Mouse (Mus musculus): ENCODE data around the gene Acsf3. TPM values are rescaled to one million over a fixed set of nuclear protein-coding genes. Genes with fewer than 3 reads are reported as not detected.

Gene Acsf3
- polyA plus RNA-seq, 1 experiment from 2014 or later: 22.7 TPM

DNA sequence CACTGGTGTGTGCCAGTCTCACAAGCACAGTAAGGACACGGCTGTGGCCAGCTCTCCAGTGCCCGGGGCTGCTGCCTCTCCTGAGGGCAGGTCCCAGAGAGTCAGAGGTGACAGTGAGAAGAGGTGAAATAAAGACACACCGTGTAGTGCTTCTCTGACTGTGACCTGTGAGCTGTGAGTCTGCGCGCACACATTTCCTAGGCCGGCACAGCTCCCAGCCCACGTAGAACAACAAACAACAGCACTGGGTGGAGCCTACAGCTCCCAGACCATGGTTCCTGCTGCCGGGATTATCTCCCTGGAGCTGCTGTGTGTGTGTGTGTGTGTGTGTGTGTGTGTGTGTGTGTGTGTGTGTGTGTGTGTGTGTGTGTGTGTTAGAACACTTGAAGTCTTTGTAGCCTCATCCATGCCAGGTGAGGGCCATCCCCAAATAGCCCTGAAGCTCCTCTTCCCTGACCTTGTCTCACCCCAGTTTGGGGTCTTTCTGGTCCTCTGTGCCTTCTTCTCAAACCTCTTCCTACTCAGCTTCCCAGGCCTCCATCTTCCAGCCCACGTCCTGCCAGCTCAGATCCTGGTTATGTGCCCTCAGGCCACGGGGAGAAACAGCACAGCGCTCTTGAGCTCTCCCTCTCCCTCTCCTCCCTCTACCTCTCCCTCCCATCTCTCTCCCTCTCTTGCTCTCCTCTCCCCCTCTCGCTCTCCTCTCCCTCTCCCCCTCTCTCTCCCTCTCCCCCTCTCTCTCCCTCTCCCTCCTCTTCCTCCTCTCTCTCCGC lies 42.6 kb downstream of the Acsf3 start:
- Histone ChIP-seq H3K4me2 (replicated peaks; ENCODE audit: low read depth, low read length) (no peak overlapping the region), H3K36me3 (ENCODE audit: insufficient read depth, low read length) (no peaks in the 10 kb centered on the region; the same call in 1 of the 2 replicates), H3K4me3 (ENCODE audit: low read length) (no peak overlapping the region), H3K27ac (ENCODE audit: low read length) (no peak overlapping the region), H3K9ac (replicated peaks; ENCODE audit: low read length) (no peak overlapping the region), H3K27me3 (ENCODE audit: insufficient read depth, low read length) (no peaks in the 10 kb centered on the region), H3K9me3 (ENCODE audit: low read length) (no peaks in the 10 kb centered on the region), H3K4me1 (ENCODE audit: insufficient read depth, low read length) (peaks cover 12% of the 10 kb centered on the region)
- WGBS: 40% methylated on average over 13 of the region's 13 CpGs
- ATAC-seq (ENCODE audit: low FRiP score, low TSS enrichment): no peak

- Histone ChIP-seq H3K4me2 (replicated peaks; ENCODE audit: low read depth, low read length) (no peak overlapping the region), H3K27me3 (ENCODE audit: insufficient read depth, low read length) (no peaks in the 10 kb centered on the region), H3K27ac (ENCODE audit: low read length) (no peak overlapping the region), H3K9me3 (ENCODE audit: low read length) (no peaks in the 10 kb centered on the region), H3K9ac (replicated peaks; ENCODE audit: low read length) (no peak overlapping the region), H3K4me1 (ENCODE audit: insufficient read depth, low read length) (peaks cover 12% of the 10 kb centered on the region), H3K4me3 (ENCODE audit: low read length) (no peak overlapping the region), H3K36me3 (ENCODE audit: insufficient read depth, low read length) (no peaks in the 10 kb centered on the region)
- WGBS: 17% methylated on average over 11 of the region's 11 CpGs
- 0 out of 2 replicates have a peak, but pooled peaks have one; percentile 23 for ATAC-seq (ENCODE audit: low FRiP score, low TSS enrichment)
Measured at GRCm38 (mm10) chr8:122819776-122820175, 44.5 kb downstream of the Acsf3 start.

- H3K27ac ChIP-seq (ENCODE audit: low read length): no peak overlapping the region
- H3K4me2 ChIP-seq (replicated peaks; ENCODE audit: low read depth, low read length): no peak overlapping the region
- H3K4me3 ChIP-seq (ENCODE audit: low read length): no peak overlapping the region
- H3K4me1 ChIP-seq (ENCODE audit: insufficient read depth, low read length): peaks cover 17% of the 10 kb centered on the region
- WGBS: 40% methylated on average over 5 of the region's 5 CpGs
- no peak overlapping the region for H3K9ac ChIP-seq (replicated peaks; ENCODE audit: low read length)
- no peaks in the 10 kb centered on the region for H3K36me3 ChIP-seq (ENCODE audit: insufficient read depth, low read length)
- no peaks in the 10 kb centered on the region for H3K27me3 ChIP-seq (ENCODE audit: insufficient read depth, low read length)
- H3K9me3 ChIP-seq (ENCODE audit: low read length): no peaks in the 10 kb centered on the region
- no peak for ATAC-seq (ENCODE audit: low FRiP score, low TSS enrichment)
Measured at GRCm38 (mm10) chr8:122824571-122824970, 49.3 kb downstream of the Acsf3 start.

- Histone ChIP-seq H3K4me3 (ENCODE audit: low read length) (no peak overlapping the region), H3K27ac (ENCODE audit: low read length) (no peak overlapping the region), H3K27me3 (ENCODE audit: insufficient read depth, low read length) (no peaks in the 10 kb centered on the region), H3K4me2 (replicated peaks; ENCODE audit: low read depth, low read length) (no peak overlapping the region), H3K9me3 (ENCODE audit: low read length) (no peaks in the 10 kb centered on the region), H3K9ac (replicated peaks; ENCODE audit: low read length) (no peak overlapping the region), H3K36me3 (ENCODE audit: insufficient read depth, low read length) (no peaks in the 10 kb centered on the region), H3K4me1 (ENCODE audit: insufficient read depth, low read length) (peaks cover 17% of the 10 kb centered on the region)
- ATAC-seq (ENCODE audit: low FRiP score, low TSS enrichment): no peak
- WGBS: 68% methylated on average over 9 of the region's 9 CpGs
Measured at GRCm38 (mm10) chr8:122824986-122825385, 49.7 kb downstream of the Acsf3 start.

- H3K4me2 ChIP-seq (replicated peaks; ENCODE audit: low read depth, low read length): no peak overlapping the region
- no peak for ATAC-seq (ENCODE audit: low FRiP score, low TSS enrichment)
- 81% methylated on average over 8 of the region's 8 CpGs for WGBS
Measured at GRCm38 (mm10) chr8:122825408-122825807, 50.1 kb downstream of the Acsf3 start.

DNA sequence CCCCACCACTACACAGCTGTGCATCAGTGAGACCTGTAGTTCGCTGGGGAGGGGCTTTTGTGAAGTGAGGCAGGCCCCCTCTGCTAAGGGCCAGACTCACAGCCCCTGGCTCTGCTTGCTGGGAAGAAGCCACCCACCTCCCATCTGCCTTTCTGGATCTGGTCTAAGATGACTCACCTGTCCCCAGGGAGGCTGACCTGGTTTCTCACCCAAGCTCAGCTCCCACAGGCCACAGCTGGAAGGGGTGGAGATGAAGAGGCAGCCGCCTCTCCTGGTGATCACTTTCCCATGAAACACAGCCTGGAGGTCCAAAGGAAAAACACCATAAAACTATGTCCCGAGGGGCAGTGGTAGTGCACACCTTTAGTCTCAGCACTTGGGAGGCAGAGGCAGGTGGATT lies 54.1 kb downstream of the Acsf3 start:
- ATAC-seq (ENCODE audit: low FRiP score, low TSS enrichment): no peak
- Histone ChIP-seq H3K4me2 (replicated peaks; ENCODE audit: low read depth, low read length) (no peak overlapping the region), H3K27ac (ENCODE audit: low read length) (no peak overlapping the region), H3K9me3 (ENCODE audit: low read length) (no peaks in the 10 kb centered on the region), H3K36me3 (ENCODE audit: insufficient read depth, low read length) (no peaks in the 10 kb centered on the region), H3K4me1 (ENCODE audit: insufficient read depth, low read length) (peaks cover 10% of the 10 kb centered on the region), H3K9ac (replicated peaks; ENCODE audit: low read length) (no peak overlapping the region), H3K4me3 (ENCODE audit: low read length) (no peak overlapping the region), H3K27me3 (ENCODE audit: insufficient read depth, low read length) (no peaks in the 10 kb centered on the region)
- 59% methylated on average over 3 of the region's 3 CpGs for WGBS

More at GRCm38 (mm10) chr8:122825408-122825807, 50.1 kb downstream of the Acsf3 start:
- H3K9ac ChIP-seq (replicated peaks; ENCODE audit: low read length): no peak overlapping the region
- no peaks in the 10 kb centered on the region for H3K36me3 ChIP-seq (ENCODE audit: insufficient read depth, low read length)
- no peaks in the 10 kb centered on the region for H3K9me3 ChIP-seq (ENCODE audit: low read length)
- no peak overlapping the region for H3K27ac ChIP-seq (ENCODE audit: low read length)
- no peaks in the 10 kb centered on the region for H3K27me3 ChIP-seq (ENCODE audit: insufficient read depth, low read length)
- no peak overlapping the region for H3K4me3 ChIP-seq (ENCODE audit: low read length)
- peaks cover 17% of the 10 kb centered on the region for H3K4me1 ChIP-seq (ENCODE audit: insufficient read depth, low read length)

GRCm38 (mm10) chr8:122830349-122831061 lies 55.2 kb downstream of the Acsf3 start:
- no peak overlapping the region for H3K9ac ChIP-seq (replicated peaks; ENCODE audit: low read length)
- H3K4me3 ChIP-seq (ENCODE audit: low read length): no peak overlapping the region
- ATAC-seq (ENCODE audit: low FRiP score, low TSS enrichment): peak; percentile 67
- no peaks in the 10 kb centered on the region for H3K27me3 ChIP-seq (ENCODE audit: insufficient read depth, low read length)
- H3K27ac ChIP-seq (ENCODE audit: low read length): no peak overlapping the region
- H3K36me3 ChIP-seq (ENCODE audit: insufficient read depth, low read length): no peaks in the 10 kb centered on the region
- peaks cover 10% of the 10 kb centered on the region for H3K4me1 ChIP-seq (ENCODE audit: insufficient read depth, low read length)
- whole genome bisulfite sequencing: 42% methylated on average over 8 of the region's 8 CpGs
- no peak overlapping the region for H3K4me2 ChIP-seq (replicated peaks; ENCODE audit: low read depth, low read length)
- no peaks in the 10 kb centered on the region for H3K9me3 ChIP-seq (ENCODE audit: low read length)

DNA sequence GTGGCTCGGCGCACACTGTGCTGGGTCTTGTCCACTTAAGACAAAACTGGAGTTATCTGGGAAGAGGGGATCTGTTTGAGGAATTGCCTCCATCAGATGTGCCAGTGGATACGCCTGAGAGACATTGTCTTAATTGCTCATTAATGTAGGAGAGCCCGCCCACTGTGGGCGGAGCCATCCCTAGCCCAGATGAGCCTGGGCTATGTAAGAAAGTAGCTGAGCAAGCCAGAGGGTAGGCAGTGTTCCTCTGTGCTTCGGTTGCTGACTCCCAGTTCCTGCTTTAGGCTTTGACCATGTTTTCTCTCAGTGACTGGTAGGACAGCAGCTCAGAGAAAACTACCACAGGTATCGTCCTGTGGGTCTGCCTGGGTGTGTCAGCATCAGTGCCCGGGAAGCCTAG lies 59.1 kb downstream of the Acsf3 start:
- Histone ChIP-seq H3K4me2 (replicated peaks; ENCODE audit: low read depth, low read length) (no peak overlapping the region), H3K9ac (replicated peaks; ENCODE audit: low read length) (no peak overlapping the region), H3K4me3 (ENCODE audit: low read length) (no peak overlapping the region), H3K27ac (ENCODE audit: low read length) (no peak overlapping the region), H3K27me3 (ENCODE audit: insufficient read depth, low read length) (no peaks in the 10 kb centered on the region), H3K9me3 (ENCODE audit: low read length) (no peaks in the 10 kb centered on the region), H3K36me3 (ENCODE audit: insufficient read depth, low read length) (no peaks in the 10 kb centered on the region), H3K4me1 (ENCODE audit: insufficient read depth, low read length) (no peaks in the 10 kb centered on the region)
- WGBS: 87% methylated on average over 8 of the region's 8 CpGs
- no peak for ATAC-seq (ENCODE audit: low FRiP score, low TSS enrichment)

DNA sequence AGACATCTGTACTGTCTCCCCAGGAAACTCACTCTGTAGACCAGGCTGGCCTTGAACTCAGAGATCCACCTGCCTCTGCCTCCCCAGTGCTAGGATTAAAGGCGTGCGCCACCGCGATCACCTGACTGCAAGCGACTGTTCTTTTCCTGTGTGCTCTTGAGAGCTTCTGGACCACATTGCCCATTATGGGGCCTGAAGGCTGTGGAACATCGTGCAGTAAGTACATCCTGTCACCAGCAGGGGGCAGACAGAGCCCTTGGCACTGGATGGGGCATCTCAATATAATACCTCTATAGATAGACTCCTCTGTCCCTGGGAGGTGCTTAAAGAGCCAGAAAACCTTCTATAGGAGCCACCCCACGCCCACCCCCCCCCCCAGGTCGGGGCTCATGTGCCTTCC lies 59.7 kb downstream of the Acsf3 start:
- no peak overlapping the region for H3K9ac ChIP-seq (replicated peaks; ENCODE audit: low read length)
- no peaks in the 10 kb centered on the region for H3K27me3 ChIP-seq (ENCODE audit: insufficient read depth, low read length)
- H3K4me2 ChIP-seq (replicated peaks; ENCODE audit: low read depth, low read length): no peak overlapping the region
- H3K4me3 ChIP-seq (ENCODE audit: low read length): no peak overlapping the region
- H3K27ac ChIP-seq (ENCODE audit: low read length): no peak overlapping the region
- H3K36me3 ChIP-seq (ENCODE audit: insufficient read depth, low read length): no peaks in the 10 kb centered on the region
- H3K4me1 ChIP-seq (ENCODE audit: insufficient read depth, low read length): no peaks in the 10 kb centered on the region
- H3K9me3 ChIP-seq (ENCODE audit: low read length): no peaks in the 10 kb centered on the region
- 37% methylated on average over 8 of the region's 8 CpGs for WGBS
- peak; percentile 54; the same call in 1 of the 2 replicates for ATAC-seq (ENCODE audit: low FRiP score, low TSS enrichment)

DNA sequence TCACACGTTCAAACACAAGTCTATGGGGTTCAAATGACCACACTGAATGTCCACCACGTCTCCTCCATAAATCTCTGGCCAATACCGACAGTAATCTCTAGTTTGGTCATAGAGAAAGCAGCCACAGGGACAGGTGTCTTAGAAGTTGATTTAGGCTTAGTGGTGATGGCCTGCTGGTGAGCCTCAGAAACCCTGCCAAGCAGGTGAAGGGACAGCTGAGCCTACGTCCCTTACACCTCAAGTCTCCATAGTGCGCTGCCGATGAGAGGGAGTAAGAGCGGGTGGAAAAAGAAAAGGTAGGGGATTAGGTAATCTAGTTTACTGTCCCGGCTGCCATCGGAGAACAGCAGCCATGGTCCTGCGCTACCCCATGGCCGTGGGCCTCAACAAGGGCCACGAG lies 60.9 kb downstream of the Acsf3 start:
- H3K4me1 ChIP-seq (ENCODE audit: insufficient read depth, low read length): no peaks in the 10 kb centered on the region
- whole genome bisulfite sequencing: 79% methylated on average over 12 of the region's 12 CpGs
- ATAC-seq (ENCODE audit: low FRiP score, low TSS enrichment): no peak

More for the DNA sequence above, 60.9 kb downstream of the Acsf3 start:
- no peaks in the 10 kb centered on the region for H3K9me3 ChIP-seq (ENCODE audit: low read length)
- H3K4me3 ChIP-seq (ENCODE audit: low read length): no peak overlapping the region
- H3K36me3 ChIP-seq (ENCODE audit: insufficient read depth, low read length): no peaks in the 10 kb centered on the region
- H3K9ac ChIP-seq (replicated peaks; ENCODE audit: low read length): no peak overlapping the region
- H3K4me2 ChIP-seq (replicated peaks; ENCODE audit: low read depth, low read length): no peak overlapping the region
- H3K27ac ChIP-seq (ENCODE audit: low read length): no peak overlapping the region
- H3K27me3 ChIP-seq (ENCODE audit: insufficient read depth, low read length): no peaks in the 10 kb centered on the region
